In genomic region chr9:77071676-77072075, GRCm38 (mm10) we compare ENCODE assay signal across 19 mouse cellular contexts. TPM values are rescaled to one million over a fixed set of nuclear protein-coding genes. Genes with fewer than 3 reads are reported as not detected.
"Had no signal": no experiment of that assay in that cellular context is flagged by ENCODE, and none has a peak within 500 bp of the region (broad histone marks: within the 10 kb centered on the region; RNA-seq: fewer than 3 reads in every experiment).

No protein-coding gene starts in this region.

- H3K9ac ChIP-seq: hindbrain, embryonic 12.5 days; limb, embryonic 12.5 days; liver, embryonic 15.5 days; midbrain, embryonic 15.5 days; neural tube, embryonic 12.5 days had no signal

- H3K27ac ChIP-seq: hindbrain, embryonic 12.5 days; limb, embryonic 12.5 days; liver, embryonic 15.5 days; midbrain, embryonic 15.5 days; neural tube, embryonic 12.5 days had no signal

- DNase-seq: liver; lung, adult 2 months; lung, postnatal 4 days; spleen, adult 18-20 months; thymus, adult 2 months; thymus, postnatal 25 days had no signal

- H3K4me1 ChIP-seq: hindbrain, embryonic 12.5 days; limb, embryonic 12.5 days; liver, embryonic 15.5 days; midbrain, embryonic 15.5 days; neural tube, embryonic 12.5 days had no signal

- H3K36me3 ChIP-seq: hindbrain, embryonic 12.5 days; limb, embryonic 12.5 days; liver, embryonic 15.5 days; midbrain, embryonic 15.5 days; neural tube, embryonic 12.5 days had no signal

- H3K4me2 ChIP-seq: hindbrain, embryonic 12.5 days; limb, embryonic 12.5 days; liver, embryonic 15.5 days; midbrain, embryonic 11.5 days; midbrain, embryonic 15.5 days; neural tube, embryonic 12.5 days had no signal

- H3K27me3 ChIP-seq: hindbrain, embryonic 12.5 days; limb, embryonic 12.5 days; liver, embryonic 15.5 days; midbrain, embryonic 15.5 days; neural tube, embryonic 12.5 days had no signal

- H3K4me3 ChIP-seq: hindbrain, embryonic 12.5 days; limb, embryonic 12.5 days; liver, embryonic 15.5 days; midbrain, embryonic 15.5 days; neural tube, embryonic 12.5 days had no signal

- ATAC-seq: hindbrain, embryonic 16.5 days; inflammation-experienced regulatory T-cells, adult 6 months; lung, postnatal 0 days; midbrain, embryonic 15.5 days had no signal

- H3K9me3 ChIP-seq: hindbrain, embryonic 12.5 days; limb, embryonic 12.5 days; liver, embryonic 15.5 days; midbrain, embryonic 15.5 days; neural tube, embryonic 12.5 days had no signal

RNA-seq across cellular contexts. Expression of gene Tinag, which starts 26.1 kb away (rescaled TPM):
- total RNA-seq: megakaryocyte, adult 5-6 weeks; monocyte, adult 5-6 weeks; neutrophil, adult 5-6 weeks had no signal
- polyA plus RNA-seq: inflammation-experienced regulatory T-cells, adult 6 months; limb, embryonic 12.5 days; midbrain, embryonic 15.5 days; neural tube, embryonic 12.5 days; urinary bladder, adult 2 months had no signal
